In genomic region chr16:63842911-63843310, GRCm38 (mm10) we compare ENCODE assay signal across 27 mouse cellular contexts. TPM values are rescaled to one million over a fixed set of nuclear protein-coding genes. Genes with fewer than 3 reads are reported as not detected.
A peak's percentile ranks its signal among the peaks of the same experiment; 100 is the strongest.
DNase-seq lines count a peak whose midpoint lies in the region; ATAC-seq lines count a peak whose summit lies in the region.
"Had no signal": no experiment of that assay in that cellular context is flagged by ENCODE, and none has a peak within 500 bp of the region (broad histone marks: within the 10 kb centered on the region; RNA-seq: fewer than 3 reads in every experiment).

No protein-coding gene starts in this region.

- no peaks in the 10 kb centered on the region for H3K36me3 ChIP-seq in heart, embryonic 11.5 days (ENCODE audit: control insufficient read depth, insufficient read depth, low read length)
- H3K36me3 ChIP-seq: embryonic facial prominence, embryonic 13.5 days; embryonic facial prominence, embryonic 15.5 days; forebrain, embryonic 12.5 days; G1E had no signal

- peak; percentile 53 to 63 for DNase-seq in cerebellum, postnatal 10 days
- DNase-seq in cerebellum, adult 11 months = no peak
- DNase-seq in heart, postnatal 4 days = peak; percentile 29
- peak; percentile 10 for DNase-seq in brain, adult 2 months (ENCODE audit: low read depth, low spot score)
- DNase-seq: adrenal gland, adult 8-10 months; adrenal gland, postnatal 14 days; adrenal gland, postnatal 36 days; B cell, adult 2 months; cerebellum, adult 18-20 months; cerebellum, adult 8-10 months; cerebellum, adult 9-11 months; cerebellum, postnatal 36 days; embryo, embryonic 11 days had no signal

- no peak overlapping the region for H3K9ac ChIP-seq in heart, embryonic 11.5 days (ENCODE audit: low read depth, low read length)
- H3K9ac ChIP-seq: embryonic facial prominence, embryonic 13.5 days; embryonic facial prominence, embryonic 15.5 days; forebrain, embryonic 12.5 days had no signal

- H3K4me1 ChIP-seq in heart, embryonic 11.5 days (ENCODE audit: control insufficient read depth, insufficient read depth, low read length) = no peaks in the 10 kb centered on the region
- H3K4me1 ChIP-seq: embryonic facial prominence, embryonic 13.5 days; embryonic facial prominence, embryonic 15.5 days; forebrain, embryonic 10.5 days; forebrain, embryonic 12.5 days had no signal

- no peaks in the 10 kb centered on the region for H3K9me3 ChIP-seq in heart, embryonic 11.5 days (replicated peaks; ENCODE audit: control insufficient read depth, low read length)
- H3K9me3 ChIP-seq: embryonic facial prominence, embryonic 13.5 days; embryonic facial prominence, embryonic 15.5 days; forebrain, embryonic 10.5 days; forebrain, embryonic 12.5 days; G1E had no signal

- H3K27me3 ChIP-seq in heart, embryonic 11.5 days (ENCODE audit: control insufficient read depth, insufficient read depth, low read length) = no peaks in the 10 kb centered on the region
- H3K27me3 ChIP-seq: CH12.LX; embryonic facial prominence, embryonic 13.5 days; embryonic facial prominence, embryonic 15.5 days; forebrain, embryonic 12.5 days had no signal

- H3K4me3 ChIP-seq in heart, embryonic 11.5 days (ENCODE audit: low read depth, low read length) = no peak overlapping the region
- H3K4me3 ChIP-seq: embryonic facial prominence, embryonic 13.5 days; embryonic facial prominence, embryonic 15.5 days; erythroblast, embryonic 14.5 days; forebrain, embryonic 10.5 days; forebrain, embryonic 12.5 days had no signal

- H3K4me2 ChIP-seq in heart, embryonic 11.5 days = no peak overlapping the region
- H3K4me2 ChIP-seq: embryonic facial prominence, embryonic 13.5 days; embryonic facial prominence, embryonic 15.5 days; forebrain, embryonic 12.5 days had no signal

- ATAC-seq in heart, embryonic 11.5 days (replicated peaks; ENCODE audit: insufficient number of reproducible peaks, low FRiP score, low TSS enrichment) = no peak
- ATAC-seq: activated CD4-positive, CD25-positive, alpha-beta regulatory T cell, adult 4 months; CD4-positive, CD25-positive, alpha-beta regulatory T cell, adult 4 months; forebrain, embryonic 14.5 days; forebrain, embryonic 16.5 days; Patski had no signal

- WGBS in heart, embryonic 11.5 days (ENCODE audit: insufficient replicate concordance) = 55% methylated on average over 2 of the region's 2 CpGs

- H3K27ac ChIP-seq in heart, embryonic 11.5 days (ENCODE audit: low read depth, low read length) = no peak overlapping the region
- H3K27ac ChIP-seq: embryonic facial prominence, embryonic 13.5 days; embryonic facial prominence, embryonic 15.5 days; forebrain, embryonic 10.5 days; forebrain, embryonic 12.5 days had no signal

RNA-seq across cellular contexts. Expression of gene Epha3, which starts 21.1 kb away (rescaled TPM):
- 1 to 10 TPM; 3.1 to 3.2 TPM for total RNA-seq in heart, postnatal 4 days (2021)
- polyA plus RNA-seq in heart, embryonic 11.5 days (2014; fragmentation: Nextera tagmentation; extraction: Ambion mirVana) = 10.7 and 11.9 TPM in 2 replicates
- total RNA-seq: CH12.LX; common myeloid progenitor, adult 5-6 weeks had no signal
- polyA plus RNA-seq: erythroblast, embryonic 14.5 days; G1E; Patski had no signal
